Mouse (Mus musculus) olfactory bulb, adult 2 months (tissue): ENCODE results near the gene Iqgap2. TPM values are rescaled to one million over a fixed set of nuclear protein-coding genes. Genes with fewer than 3 reads are reported as not detected.

Experiments
- H3K27ac ChIP-seq: fragments of 200-500 bp; 2 replicates; pipeline ENCODE4 v1.5.1; 2012; ENCODE audit warnings: low read depth, low read length; ENCODE audit not compliant: insufficient read depth
- H3K4me1 ChIP-seq: fragments of 200-500 bp; 2 replicates; pipeline ENCODE4 v1.6.1; 2012; ENCODE audit warnings: low read length; ENCODE audit not compliant: control insufficient read depth, insufficient read depth
- H3K4me3 ChIP-seq: fragments of 200-500 bp; 2 replicates; pipeline ENCODE4 v1.5.1; 2012; ENCODE audit warnings: mild to moderate bottlenecking, low read depth, low read length, moderate library complexity; ENCODE audit not compliant: insufficient read depth
- CTCF ChIP-seq: fragments of 200-500 bp; IDR thresholded peaks from 2 replicates; pipeline ENCODE4 v1.5.1; 2012; ENCODE audit warnings: low read depth, mild to moderate bottlenecking, low read length, moderate library complexity; ENCODE audit not compliant: insufficient read depth
- POLR2A ChIP-seq: fragments of 200-500 bp; IDR thresholded peaks from 2 replicates; pipeline ENCODE4 v1.6.1; 2012; ENCODE audit warnings: mild to moderate bottlenecking, low read depth, low read length, moderate library complexity; ENCODE audit not compliant: insufficient read depth
- WGBS: fragments of 180-500 bp; shearing (Covaris S2); methylation state at CpG from one replicate; pipeline ENCODE4 v1.1.7; 2018; 5-methylcytosine and 5-hydroxymethylcytosine counted together
- polyA plus RNA-seq: library from polyadenylated mRNA; stranded (reverse); fragments of >200 nt; gene quantifications from 2 replicates; pipeline ENCODE4 v1.2.4, GENCODE M21; 2012; ENCODE audit warnings: low replicate concordance; ENCODE audit not compliant: missing spikeins, insufficient read depth, insufficient read length

The Iqgap2 gene
- polyA plus RNA-seq, 1 experiment: not detected

DNA sequence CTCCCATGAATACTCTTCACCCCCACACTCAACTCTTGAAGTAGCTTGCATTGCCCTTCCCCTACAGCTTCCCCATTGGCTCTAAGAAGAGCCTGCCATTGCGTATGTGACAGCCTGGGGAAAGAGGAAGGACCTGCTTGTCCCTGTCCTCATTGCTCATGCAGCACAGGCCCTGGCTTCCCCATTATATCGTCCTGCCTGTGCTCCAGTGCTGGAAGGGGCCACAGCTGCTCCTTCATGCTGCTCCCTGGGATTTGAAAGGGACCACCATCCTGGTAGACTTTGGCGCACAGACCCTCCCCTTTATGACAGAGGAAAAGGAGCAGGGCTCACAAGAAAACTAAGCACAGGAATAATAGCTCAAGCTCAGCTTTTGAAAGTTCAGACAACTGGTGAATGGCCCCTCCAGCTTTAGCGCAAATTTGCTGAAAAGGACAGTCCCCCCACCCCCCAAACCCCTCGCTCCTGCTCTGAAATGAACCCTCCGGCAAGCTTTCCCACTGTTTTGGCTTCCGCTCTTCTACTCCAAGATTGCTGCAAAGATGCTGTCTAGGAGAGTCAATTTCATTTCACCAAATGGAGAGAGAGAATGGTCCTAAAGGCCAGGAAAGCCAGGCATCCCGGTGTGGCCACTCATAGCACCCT is 22.7 kb downstream of the Iqgap2 start:
- WGBS: 54% methylated on average over 8 of the region's 8 CpGs
- Histone ChIP-seq H3K4me1 (no peaks in the 10 kb centered on the region), H3K4me3 (no peak overlapping the region), H3K27ac (no peak overlapping the region)
- TF ChIP-seq POLR2A: no peak
- no peak for TF ChIP-seq CTCF

DNA sequence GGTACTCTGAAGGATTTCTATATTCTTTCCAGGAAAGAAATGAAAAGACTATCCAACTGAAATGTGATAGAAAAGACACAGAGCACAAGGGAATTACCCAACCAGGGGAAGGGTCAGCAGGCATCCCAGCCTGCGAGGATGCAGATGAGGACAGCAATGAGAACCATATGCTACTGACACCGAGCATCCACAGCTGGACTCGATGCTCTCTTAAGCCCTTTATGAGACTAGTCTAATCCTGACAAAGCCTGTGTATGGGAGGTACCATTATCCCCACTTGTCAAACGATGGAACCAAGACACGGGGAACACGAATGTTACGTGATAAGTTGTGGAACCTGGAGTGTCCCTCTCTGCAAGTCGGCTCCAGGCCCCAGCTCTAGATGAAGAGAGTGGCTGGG is 29.5 kb downstream of the Iqgap2 start:
- Histone ChIP-seq H3K4me3 (no peak overlapping the region), H3K27ac (no peak overlapping the region), H3K4me1 (no peaks in the 10 kb centered on the region)
- 90% methylated on average over 8 of the region's 8 CpGs for WGBS
- TF ChIP-seq POLR2A (no peak), CTCF (no peak)

DNA sequence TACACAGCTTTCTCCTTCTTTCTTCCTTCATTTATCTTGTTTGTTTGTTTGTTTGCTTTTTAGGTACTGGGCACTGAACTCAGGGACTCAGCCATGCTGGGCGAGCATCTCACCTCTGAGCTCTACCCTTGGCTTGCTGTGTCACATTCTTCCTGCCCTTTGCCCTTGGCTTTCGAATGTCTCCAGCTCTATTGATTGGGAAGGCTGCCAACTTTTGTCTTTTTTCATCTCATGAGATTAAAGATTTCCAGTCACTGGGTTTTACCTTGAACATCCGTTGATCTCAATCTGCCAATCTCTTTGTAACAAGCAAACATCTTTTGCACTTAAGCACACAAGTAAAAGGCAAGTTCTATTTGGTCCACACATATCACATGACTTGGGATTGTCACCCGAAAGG is 32.5 kb downstream of the Iqgap2 start:
- H3K27ac ChIP-seq: no peak overlapping the region
- TF ChIP-seq CTCF (no peak), POLR2A (no peak)
- no peaks in the 10 kb centered on the region for H3K4me1 ChIP-seq
- 79% methylated on average over 4 of the region's 4 CpGs for WGBS
- no peak overlapping the region for H3K4me3 ChIP-seq

DNA sequence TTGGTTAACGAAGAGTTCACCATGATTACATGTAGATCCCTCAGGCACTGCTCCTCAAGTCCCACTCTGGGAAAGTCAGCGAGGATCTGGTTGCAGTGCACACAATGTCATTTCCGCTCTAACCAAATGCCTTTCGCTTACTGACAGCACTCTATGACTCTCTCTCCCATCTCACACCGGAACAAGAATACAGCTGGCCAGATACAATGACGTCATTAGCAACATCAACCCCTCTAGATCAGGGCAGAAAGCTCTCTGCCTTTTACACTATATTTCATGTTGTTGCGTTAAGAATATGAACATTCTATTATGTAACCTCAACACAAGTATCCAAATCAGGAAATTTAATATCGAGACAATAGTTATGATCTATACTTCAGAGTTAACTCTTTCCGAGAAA is 32.9 kb downstream of the Iqgap2 start:
- 90% methylated on average over 9 of the region's 9 CpGs for WGBS
- H3K27ac ChIP-seq: no peak overlapping the region
- H3K4me3 ChIP-seq: no peak overlapping the region
- no peaks in the 10 kb centered on the region for H3K4me1 ChIP-seq
- TF ChIP-seq CTCF (no peak), POLR2A (no peak)

DNA sequence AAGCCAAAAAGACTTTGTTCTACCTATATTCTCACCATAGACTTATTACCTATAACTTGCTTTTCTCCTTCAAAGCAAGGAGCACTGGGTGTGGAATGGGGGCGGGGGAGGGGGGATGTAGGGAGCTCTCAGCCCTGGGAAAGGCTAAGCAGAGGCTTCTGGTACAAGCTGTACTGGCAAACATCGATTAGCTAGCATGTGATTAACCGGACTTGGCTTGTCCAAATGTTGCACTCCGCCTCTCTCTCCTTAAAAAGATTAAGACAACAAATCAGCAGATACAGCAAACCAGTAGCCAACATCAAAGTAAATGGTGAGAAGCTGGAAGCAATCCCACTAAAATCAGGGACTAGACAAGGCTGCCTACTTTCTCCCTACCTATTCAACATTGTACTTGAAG is 36.2 kb downstream of the Iqgap2 start:
- no peaks in the 10 kb centered on the region for H3K4me1 ChIP-seq
- TF ChIP-seq CTCF (no peak), POLR2A (no peak)
- WGBS: 69% methylated on average over 4 of the region's 4 CpGs
- no peak overlapping the region for H3K27ac ChIP-seq
- no peak overlapping the region for H3K4me3 ChIP-seq

DNA sequence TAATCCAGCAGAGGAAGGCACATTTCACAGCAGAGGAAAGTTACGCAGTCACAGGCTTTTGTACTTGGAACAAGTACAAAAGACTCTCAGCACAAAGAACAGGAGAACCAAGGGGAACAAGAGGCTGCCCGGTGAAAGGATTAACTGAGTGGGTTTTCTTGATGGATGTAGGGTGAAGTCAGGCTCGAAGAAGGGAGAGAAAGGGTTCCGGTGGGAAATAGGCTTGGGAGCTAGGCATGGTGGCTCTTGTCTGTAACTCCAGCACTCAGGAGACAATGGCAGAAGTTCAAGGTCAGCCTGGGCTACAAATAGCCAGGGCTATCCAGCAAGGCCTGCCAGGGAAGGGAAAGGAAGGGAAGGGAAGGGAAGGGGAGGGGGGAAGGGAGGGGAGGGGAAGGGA is 40.1 kb downstream of the Iqgap2 start:
- peaks cover 4% of the 10 kb centered on the region for H3K4me1 ChIP-seq
- 45% methylated on average over 4 of the region's 4 CpGs for WGBS
- no peak for TF ChIP-seq CTCF
- no peak for TF ChIP-seq POLR2A
- no peak overlapping the region for H3K27ac ChIP-seq
- no peak overlapping the region for H3K4me3 ChIP-seq

DNA sequence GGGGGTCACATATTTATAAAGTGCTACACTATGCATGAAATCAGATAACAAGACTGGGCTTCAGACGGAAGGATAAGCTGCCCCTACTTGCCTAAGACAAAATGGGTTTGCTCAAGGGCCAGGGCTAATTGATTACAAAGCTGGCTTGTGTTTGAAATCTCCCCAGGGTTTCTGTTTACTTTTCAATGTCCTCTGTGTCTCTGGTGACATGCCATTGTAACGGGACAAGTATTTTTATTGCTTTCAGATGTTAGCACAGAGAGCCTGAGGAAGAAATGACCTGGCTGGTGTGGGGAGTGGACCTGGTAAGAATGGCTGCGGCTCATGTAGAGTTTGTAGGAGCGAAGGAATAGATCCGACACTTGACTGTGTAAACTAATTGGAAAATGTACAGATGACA is 41.3 kb downstream of the Iqgap2 start:
- Histone ChIP-seq H3K4me1 (peaks cover 4% of the 10 kb centered on the region), H3K27ac (no peak overlapping the region)
- WGBS: 83% methylated on average over 5 of the region's 5 CpGs

DNA sequence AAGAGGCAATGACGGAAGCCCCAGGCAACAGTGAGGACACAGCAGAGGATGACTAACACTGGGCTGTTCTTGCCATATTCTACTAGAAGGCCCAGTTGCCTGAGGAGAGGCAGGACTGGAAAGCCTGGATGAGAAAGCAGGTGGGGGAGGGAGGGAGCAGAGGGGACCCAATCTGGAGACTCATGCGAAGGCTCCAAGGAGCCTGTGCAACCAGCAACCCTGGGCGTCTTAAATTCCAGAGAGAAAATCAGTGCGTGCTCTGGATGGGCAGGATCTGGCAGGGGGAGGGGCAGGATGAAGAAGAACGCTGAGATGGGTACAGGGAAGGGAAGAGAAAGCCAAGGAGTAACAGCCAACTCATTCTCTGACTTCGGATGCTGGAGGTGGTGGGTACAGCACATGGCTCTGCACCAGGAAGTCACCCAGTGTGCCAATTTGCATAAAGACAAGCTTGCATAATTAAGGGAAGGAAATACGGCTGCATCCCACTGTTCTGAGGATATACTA is 42.2 kb downstream of the Iqgap2 start:
- Histone ChIP-seq H3K27ac (no peak overlapping the region), H3K4me3 (no peak overlapping the region), H3K4me1 (peaks cover 4% of the 10 kb centered on the region)
- WGBS: 22% methylated on average over 7 of the region's 7 CpGs
- TF ChIP-seq POLR2A (no peak), CTCF (no peak)

More for the DNA sequence above, 41.3 kb downstream of the Iqgap2 start:
- TF ChIP-seq CTCF: no peak
- no peak for TF ChIP-seq POLR2A
- no peak overlapping the region for H3K4me3 ChIP-seq

DNA sequence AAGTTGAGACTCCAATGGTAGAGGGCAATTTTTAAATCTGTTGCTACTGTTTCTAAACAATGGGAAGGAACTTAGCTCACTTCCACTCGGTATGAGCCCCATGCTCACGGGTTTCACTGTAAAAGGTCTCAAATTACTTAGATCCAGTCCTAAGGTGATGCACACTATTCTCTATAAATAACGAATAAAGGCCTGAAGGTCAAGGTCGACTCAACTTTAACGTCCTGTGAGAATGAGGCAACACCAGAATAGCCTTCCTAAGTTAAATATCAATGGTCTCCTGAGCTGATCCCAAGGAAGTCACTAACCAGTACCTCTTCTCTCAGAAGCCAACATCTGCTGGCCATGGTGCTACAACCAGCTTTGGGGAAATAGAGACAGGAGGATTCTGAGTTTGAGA is 45.4 kb downstream of the Iqgap2 start:
- TF ChIP-seq POLR2A (no peak), CTCF (no peak)
- Histone ChIP-seq H3K4me3 (no peak overlapping the region), H3K4me1 (peaks cover 4% of the 10 kb centered on the region), H3K27ac (no peak overlapping the region)
- WGBS: 85% methylated on average over 5 of the region's 5 CpGs

DNA sequence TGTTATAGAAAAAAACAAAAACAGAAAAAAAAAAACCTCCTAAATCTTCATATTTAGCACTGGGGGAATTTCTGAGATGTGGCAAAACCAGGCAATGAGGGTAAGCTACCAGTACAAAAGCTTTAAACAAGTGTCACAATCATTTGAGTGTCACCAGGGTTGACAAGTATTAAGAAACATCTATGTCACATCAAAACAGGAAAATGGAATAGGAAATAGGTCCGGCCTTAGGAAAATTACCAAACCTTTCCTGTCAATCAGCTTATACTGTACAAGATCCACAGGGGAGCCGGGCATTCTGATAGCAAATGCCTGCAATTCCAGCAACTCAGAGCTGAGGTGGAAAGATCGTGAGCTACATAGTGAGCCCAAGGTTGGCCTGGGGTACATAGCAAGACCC is 46.8 kb downstream of the Iqgap2 start:
- Histone ChIP-seq H3K27ac (no peak overlapping the region), H3K4me3 (no peak overlapping the region), H3K4me1 (peaks cover 4% of the 10 kb centered on the region)
- TF ChIP-seq POLR2A (no peak), CTCF (no peak)
- WGBS: 93% methylated on average over 3 of the region's 3 CpGs
